Mouse (Mus musculus): Measurements from ENCODE around the gene Slc25a30. TPM values are rescaled to one million over a fixed set of nuclear protein-coding genes. Genes with fewer than 3 reads are reported as not detected.
"Not testable (repeated sequence)": the region's sequence is repeated elsewhere in the genome, so short reads cannot be mapped to it uniquely, and the experiment has no call there.

The Slc25a30 gene
- polyA plus RNA-seq, 1 experiment from 2014 or later: 22.7 TPM

DNA sequence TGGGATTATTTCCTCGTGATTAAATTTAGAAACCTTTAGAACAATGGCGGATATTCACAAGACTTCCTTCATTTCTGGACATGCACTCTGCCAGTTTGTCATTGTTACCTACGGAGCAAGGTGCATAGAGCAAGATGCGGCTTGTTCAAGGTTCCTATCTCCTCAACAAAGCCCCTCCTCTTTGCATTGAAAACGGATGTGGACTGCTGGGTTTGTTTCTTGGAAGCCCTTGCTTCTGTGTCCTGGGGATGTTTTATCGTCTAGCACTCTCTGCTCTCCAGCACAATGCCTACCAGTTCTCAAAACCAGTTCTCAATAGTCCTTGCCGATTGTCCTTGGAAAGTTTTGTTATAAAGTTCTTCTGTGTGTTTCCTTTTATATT, 948 bp upstream of the Slc25a30 start:
- Histone ChIP-seq H3K4me3 (replicated peaks; ENCODE audit: low read depth, low read length) (peak overlapping the region; percentile 59), H3K36me3 (ENCODE audit: insufficient read depth, low read length) (no peaks in the 10 kb centered on the region)

DNA sequence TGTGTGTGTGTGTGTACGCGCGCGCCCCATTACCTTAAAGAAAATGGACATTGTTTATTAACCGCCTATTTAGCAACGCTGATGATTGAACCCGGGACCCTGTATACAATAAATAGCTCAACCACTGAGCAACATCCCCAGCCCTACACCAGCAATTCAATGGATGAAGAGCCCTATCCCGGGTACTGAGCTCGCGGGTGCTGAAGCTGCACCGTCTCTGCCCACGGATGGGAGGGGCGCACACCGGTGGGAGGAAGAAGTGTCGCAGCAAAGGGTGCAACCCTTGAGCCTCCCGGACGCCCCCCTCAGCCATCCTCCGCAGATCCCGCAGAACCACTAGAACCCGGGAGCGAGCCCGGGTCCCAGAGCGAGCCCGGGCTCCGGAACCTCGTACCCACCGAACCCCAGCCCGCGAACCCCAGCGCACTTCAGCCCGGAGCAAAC, 391 bp downstream of the Slc25a30 start:
- Histone ChIP-seq H3K27ac (peak overlapping the region; percentile 89), H3K4me1 (replicated peaks; ENCODE audit: insufficient read depth, low read length) (0 out of 2 replicates have a peak, but pooled peaks cover 3% of the 10 kb centered on the region), H3K4me3 (replicated peaks; ENCODE audit: low read depth, low read length) (peak overlapping the region; percentile 59), H3K9ac (ENCODE audit: low read depth, low read length) (peak overlapping the region; percentile 64), H3K9me3 (replicated peaks; ENCODE audit: low read length) (no peaks in the 10 kb centered on the region), H3K4me2 (ENCODE audit: low read length) (peak overlapping the region; percentile 62), H3K27me3 (ENCODE audit: insufficient read depth, low read length) (no peaks in the 10 kb centered on the region), H3K36me3 (ENCODE audit: insufficient read depth, low read length) (0 out of 2 replicates have a peak, but pooled peaks cover 3% of the 10 kb centered on the region)
- DNase-seq (ENCODE audit: low spot score) (peak; percentile 61), ATAC-seq (replicated peaks; ENCODE audit: low FRiP score, low read depth) (no peak; the same call in 1 of the 2 replicates)
- TF ChIP-seq CTCF (IDR thresholded peaks at IDR 0.05; ENCODE audit: low read depth): no peak
- WGBS: 1% methylated on average over 31 of the region's 31 CpGs

More for the DNA sequence above, 948 bp upstream of the Slc25a30 start:
- Histone ChIP-seq H3K4me2 (ENCODE audit: low read length) (peak overlapping the region; percentile 62), H3K9ac (ENCODE audit: low read depth, low read length) (no peak overlapping the region), H3K27ac (peak overlapping the region; percentile 89), H3K4me1 (replicated peaks; ENCODE audit: insufficient read depth, low read length) (0 out of 2 replicates have a peak, but pooled peaks cover 3% of the 10 kb centered on the region), H3K9me3 (replicated peaks; ENCODE audit: low read length) (no peaks in the 10 kb centered on the region), H3K27me3 (ENCODE audit: insufficient read depth, low read length) (no peaks in the 10 kb centered on the region)
- no peak for DNase-seq (ENCODE audit: low spot score)
- 33% methylated on average over 7 of the region's 7 CpGs for WGBS
- no peak for ATAC-seq (replicated peaks; ENCODE audit: low FRiP score, low read depth)
- no peak for TF ChIP-seq CTCF (IDR thresholded peaks at IDR 0.05; ENCODE audit: low read depth)

DNA sequence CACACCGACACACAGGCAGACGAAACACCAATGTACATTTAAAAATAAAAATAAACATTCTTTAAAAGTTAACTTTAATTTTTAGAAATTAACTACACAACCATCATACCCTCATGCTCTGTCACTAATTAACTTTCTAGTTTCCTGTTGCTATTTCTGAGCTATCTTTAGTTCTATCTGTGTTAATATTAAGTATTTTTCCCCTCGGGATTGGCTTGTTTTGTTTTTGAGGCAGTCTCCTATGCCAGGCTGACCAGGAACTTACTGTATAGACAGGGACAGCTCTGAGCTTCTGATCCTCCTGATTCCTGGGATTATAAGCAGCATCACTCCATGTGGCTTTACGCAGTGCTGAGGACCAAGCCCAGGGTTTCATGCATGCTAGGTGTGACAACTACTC, 6.9 kb downstream of the Slc25a30 start:
- Histone ChIP-seq H3K9me3 (replicated peaks; ENCODE audit: low read length) (no peaks in the 10 kb centered on the region), H3K27ac (no peak overlapping the region)

DNA sequence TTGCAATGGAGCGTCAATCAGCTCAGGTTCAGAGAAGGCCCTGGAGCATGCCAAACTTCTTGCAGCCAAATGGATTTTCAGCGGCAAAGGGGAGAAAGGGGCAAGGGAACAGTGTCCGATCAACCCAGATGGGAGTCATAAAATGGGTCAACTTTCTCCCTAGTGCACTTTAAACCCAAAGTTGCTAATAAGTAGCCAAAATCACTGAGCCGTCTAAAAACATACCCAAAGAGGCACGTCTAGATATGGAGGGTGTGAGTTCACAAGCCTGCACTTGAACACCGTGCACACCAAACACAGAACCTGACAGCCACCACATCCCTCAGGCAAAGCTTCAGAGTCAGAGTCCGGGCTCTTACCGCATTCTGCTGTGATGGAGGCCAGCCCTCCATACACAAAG, 10.2 kb downstream of the Slc25a30 start:
- TF ChIP-seq CTCF (IDR thresholded peaks at IDR 0.05; ENCODE audit: low read depth): no peak
- 62% methylated on average over 8 of the region's 8 CpGs for WGBS

More for the DNA sequence above, 6.9 kb downstream of the Slc25a30 start:
- 64% methylated on average over 4 of the region's 4 CpGs for WGBS
- Histone ChIP-seq H3K9ac (ENCODE audit: low read depth, low read length) (no peak overlapping the region), H3K27me3 (ENCODE audit: insufficient read depth, low read length) (no peaks in the 10 kb centered on the region), H3K36me3 (ENCODE audit: insufficient read depth, low read length) (0 out of 2 replicates have a peak, but pooled peaks cover 3% of the 10 kb centered on the region), H3K4me3 (replicated peaks; ENCODE audit: low read depth, low read length) (no peak overlapping the region), H3K4me1 (replicated peaks; ENCODE audit: insufficient read depth, low read length) (peaks cover 5% of the 10 kb centered on the region; the same call in 1 of the 2 replicates), H3K4me2 (ENCODE audit: low read length) (no peak overlapping the region)
- 0 out of 2 replicates have a peak, but pooled peaks have one; percentile 27 for ATAC-seq (replicated peaks; ENCODE audit: low FRiP score, low read depth)
- no peak for TF ChIP-seq CTCF (IDR thresholded peaks at IDR 0.05; ENCODE audit: low read depth)
- no peak for DNase-seq (ENCODE audit: low spot score)

DNA sequence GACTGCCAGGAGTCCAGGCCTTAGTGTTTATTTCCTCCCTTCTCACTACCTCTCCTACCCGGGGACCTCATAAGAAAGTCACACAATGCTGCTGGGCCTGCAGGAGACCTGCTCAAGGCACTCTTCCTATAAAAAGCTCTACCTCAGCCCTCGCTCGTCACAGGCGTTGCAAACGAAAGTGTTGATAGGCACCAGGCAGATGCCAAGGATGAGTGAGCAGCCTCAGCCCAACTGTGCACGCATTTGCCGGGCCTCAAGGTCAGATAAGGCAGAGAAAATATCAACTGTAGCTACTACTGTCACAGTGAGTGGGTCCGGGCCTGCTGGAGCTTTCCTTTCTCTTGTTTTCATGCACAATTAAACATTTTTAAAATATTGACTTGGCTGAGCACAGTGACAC, 13.4 kb downstream of the Slc25a30 start:
- no peak for TF ChIP-seq CTCF (IDR thresholded peaks at IDR 0.05; ENCODE audit: low read depth)
- Histone ChIP-seq H3K36me3 (ENCODE audit: insufficient read depth, low read length) (no peaks in the 10 kb centered on the region), H3K4me2 (ENCODE audit: low read length) (no peak overlapping the region), H3K27me3 (ENCODE audit: insufficient read depth, low read length) (no peaks in the 10 kb centered on the region), H3K4me3 (replicated peaks; ENCODE audit: low read depth, low read length) (no peak overlapping the region), H3K9ac (ENCODE audit: low read depth, low read length) (no peak overlapping the region), H3K4me1 (replicated peaks; ENCODE audit: insufficient read depth, low read length) (peaks cover 13% of the 10 kb centered on the region; the same call in 1 of the 2 replicates), H3K27ac (peak overlapping the region; percentile 67), H3K9me3 (replicated peaks; ENCODE audit: low read length) (no peaks in the 10 kb centered on the region)
- 0 out of 2 replicates have a peak, but pooled peaks have one; percentile 38 for ATAC-seq (replicated peaks; ENCODE audit: low FRiP score, low read depth)
- WGBS: 39% methylated on average over 8 of the region's 8 CpGs
- no peak for DNase-seq (ENCODE audit: low spot score)

More for the DNA sequence above, 10.2 kb downstream of the Slc25a30 start:
- Histone ChIP-seq H3K4me3 (replicated peaks; ENCODE audit: low read depth, low read length) (no peak overlapping the region), H3K36me3 (ENCODE audit: insufficient read depth, low read length) (no peaks in the 10 kb centered on the region), H3K9ac (ENCODE audit: low read depth, low read length) (no peak overlapping the region), H3K27me3 (ENCODE audit: insufficient read depth, low read length) (no peaks in the 10 kb centered on the region), H3K4me2 (ENCODE audit: low read length) (no peak overlapping the region), H3K9me3 (replicated peaks; ENCODE audit: low read length) (no peaks in the 10 kb centered on the region), H3K4me1 (replicated peaks; ENCODE audit: insufficient read depth, low read length) (peaks cover 13% of the 10 kb centered on the region; the same call in 1 of the 2 replicates), H3K27ac (peak overlapping the region; percentile 48)
- DNase-seq (ENCODE audit: low spot score): no peak
- 0 out of 2 replicates have a peak, but pooled peaks have one; percentile 38 for ATAC-seq (replicated peaks; ENCODE audit: low FRiP score, low read depth)

DNA sequence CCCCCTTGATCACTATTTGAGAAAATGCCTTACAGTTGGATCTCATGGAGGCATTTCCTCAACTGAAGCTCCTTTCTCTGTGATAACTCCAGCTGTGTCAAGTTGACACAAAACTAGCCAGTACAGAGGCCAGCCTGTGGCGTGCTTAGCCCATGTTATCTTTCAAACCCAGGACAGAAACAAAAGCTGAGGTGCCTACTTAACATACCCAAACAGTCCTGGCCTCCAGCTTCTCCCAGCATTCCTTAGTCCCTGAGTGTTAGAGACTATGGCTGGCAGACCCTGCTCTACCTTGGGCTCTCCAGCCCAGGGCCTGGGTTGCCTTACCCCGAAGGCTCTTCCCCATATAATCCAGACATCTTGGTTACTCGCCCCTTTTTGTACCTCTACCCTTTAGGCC, 14.4 kb downstream of the Slc25a30 start:
- H3K4me1 ChIP-seq (replicated peaks; ENCODE audit: insufficient read depth, low read length): peaks cover 13% of the 10 kb centered on the region; the same call in 1 of the 2 replicates
- H3K27me3 ChIP-seq (ENCODE audit: insufficient read depth, low read length); DNase-seq (ENCODE audit: low spot score); H3K36me3 ChIP-seq (ENCODE audit: insufficient read depth, low read length); H3K4me3 ChIP-seq (replicated peaks; ENCODE audit: low read depth, low read length); H3K9ac ChIP-seq (ENCODE audit: low read depth, low read length); H3K9me3 ChIP-seq (replicated peaks; ENCODE audit: low read length); ATAC-seq (replicated peaks; ENCODE audit: low FRiP score, low read depth); H3K4me2 ChIP-seq (ENCODE audit: low read length): not testable (repeated sequence)
- peak overlapping the region; percentile 67; the same call in 1 of the 2 replicates for H3K27ac ChIP-seq
- WGBS: 91% methylated on average over 3 of the region's 3 CpGs

Data from kidney, postnatal 0 days (tissue).